Mouse (Mus musculus): ENCODE results near the gene Soat1. TPM values are rescaled to one million over a fixed set of nuclear protein-coding genes. Genes with fewer than 3 reads are reported as not detected.

Soat1 gene
- total RNA-seq, 2 experiments from 2014 or later, result 7.9 to 8.9 TPM

DNA sequence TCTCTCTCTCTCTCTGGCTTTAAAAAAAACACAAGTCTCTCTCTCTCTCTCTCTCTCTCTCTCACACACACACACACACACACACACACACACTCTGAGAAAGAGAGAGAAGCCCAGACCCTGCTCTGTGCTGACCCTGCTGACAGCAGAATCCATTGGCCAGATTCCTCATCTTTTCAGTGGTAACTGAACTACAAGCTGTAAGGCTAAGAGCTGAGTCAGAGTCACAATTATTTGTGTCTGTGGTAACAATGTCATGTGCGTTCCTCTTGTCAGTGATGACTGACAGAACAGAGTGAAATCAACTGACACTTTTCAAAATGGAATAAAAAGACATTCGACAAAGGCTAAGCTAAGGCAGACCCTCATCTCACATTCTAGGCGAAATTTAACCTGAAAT lies 5.6 kb downstream of the Soat1 start:
- intact Hi-C loops (cut with DNase I), result no loop called here
- no peak for DNase-seq

DNA sequence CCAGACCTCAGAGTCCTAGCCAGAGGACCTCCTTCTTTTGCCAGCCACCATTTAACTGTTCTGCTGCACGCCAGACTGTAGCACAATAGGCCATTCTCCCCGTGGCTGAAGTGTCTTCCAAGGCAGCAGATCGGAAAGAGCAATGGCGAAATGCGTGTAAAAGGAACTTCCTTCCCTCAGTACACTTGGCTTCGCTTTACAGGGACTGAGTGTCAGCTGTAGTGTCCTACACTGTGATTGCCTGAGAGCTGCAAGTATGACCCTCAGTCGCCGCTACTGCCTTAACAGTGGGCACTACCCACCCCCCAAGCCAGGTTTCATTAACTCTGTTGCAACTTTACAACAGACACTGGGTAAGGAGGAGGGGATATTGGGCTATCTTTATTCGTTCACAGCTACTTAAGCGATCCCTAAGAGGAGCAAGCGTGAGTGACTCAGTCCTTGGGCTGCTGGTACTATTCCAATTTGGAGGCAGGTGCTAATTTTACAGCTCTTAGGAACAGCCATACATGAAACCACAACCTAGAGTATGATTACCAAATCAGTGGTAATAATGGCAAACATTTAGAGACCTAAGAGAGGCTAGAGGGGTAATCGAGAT lies 6.4 kb downstream of the Soat1 start:
- intact Hi-C loops (cut with DNase I), result no loop called here
- DNase-seq, result no peak

DNA sequence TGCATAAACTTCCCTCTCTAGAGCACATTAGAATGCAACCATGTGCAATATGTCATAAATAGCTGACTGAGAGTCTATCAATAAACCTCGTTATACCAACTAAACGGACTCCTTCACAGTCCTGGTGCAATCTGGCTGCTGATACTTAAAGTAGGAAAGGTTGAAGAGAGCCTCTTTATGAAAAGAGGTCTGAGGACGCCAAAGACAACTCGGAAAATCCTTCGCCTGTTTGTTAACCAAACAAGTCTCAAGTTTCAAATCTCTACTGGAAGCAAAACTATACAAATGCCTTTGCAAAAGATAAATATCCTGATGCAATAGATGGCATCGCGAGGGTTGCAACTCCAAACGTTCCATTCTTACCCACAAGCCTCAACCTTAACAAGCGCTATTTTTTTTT lies 9.2 kb downstream of the Soat1 start:
- intact Hi-C loops (cut with DNase I), result no loop called here
- DNase-seq, result no peak

DNA sequence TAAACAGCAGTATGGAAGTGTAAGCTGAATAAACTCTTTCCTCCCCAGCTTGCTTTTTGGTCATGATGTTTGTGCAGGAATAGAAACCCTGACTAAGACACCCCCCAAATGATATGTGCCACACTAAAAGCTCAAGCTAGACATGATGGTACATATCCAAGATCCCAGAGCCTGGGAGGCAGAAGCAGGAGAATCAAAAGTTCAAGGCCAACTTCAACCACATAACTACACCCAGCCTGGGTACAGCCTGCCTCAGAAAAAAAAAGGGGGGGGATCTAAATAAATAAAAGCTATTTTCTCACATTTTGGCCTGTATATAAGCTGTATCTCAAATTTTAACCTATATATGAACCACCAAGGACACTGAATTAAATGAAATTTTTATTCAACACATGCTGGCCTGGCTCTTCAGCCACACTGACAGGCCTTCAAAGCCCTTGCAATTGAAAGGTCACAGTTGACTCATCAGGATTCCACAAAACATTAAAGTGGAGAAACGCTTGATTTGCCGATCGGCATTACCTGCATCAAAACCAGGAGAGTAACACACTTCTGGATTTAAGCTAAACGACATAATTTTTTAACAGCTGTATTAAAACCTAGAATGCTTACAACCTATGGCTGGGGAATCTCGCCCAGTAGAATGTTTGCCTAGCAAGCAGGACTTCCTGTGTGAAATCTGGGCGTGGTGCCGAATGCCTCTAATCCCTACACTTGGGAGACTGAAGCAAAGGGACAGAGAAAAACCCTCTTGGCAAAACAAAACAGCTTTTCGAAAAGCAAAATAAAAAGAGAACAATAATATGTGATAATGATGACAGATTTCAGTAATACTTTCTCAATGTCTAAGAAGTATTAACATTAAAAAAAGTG lies 9.9 kb downstream of the Soat1 start:
- peak; percentile 33 to 39 for DNase-seq
- intact Hi-C loops (cut with DNase I), result no loop called here

DNA sequence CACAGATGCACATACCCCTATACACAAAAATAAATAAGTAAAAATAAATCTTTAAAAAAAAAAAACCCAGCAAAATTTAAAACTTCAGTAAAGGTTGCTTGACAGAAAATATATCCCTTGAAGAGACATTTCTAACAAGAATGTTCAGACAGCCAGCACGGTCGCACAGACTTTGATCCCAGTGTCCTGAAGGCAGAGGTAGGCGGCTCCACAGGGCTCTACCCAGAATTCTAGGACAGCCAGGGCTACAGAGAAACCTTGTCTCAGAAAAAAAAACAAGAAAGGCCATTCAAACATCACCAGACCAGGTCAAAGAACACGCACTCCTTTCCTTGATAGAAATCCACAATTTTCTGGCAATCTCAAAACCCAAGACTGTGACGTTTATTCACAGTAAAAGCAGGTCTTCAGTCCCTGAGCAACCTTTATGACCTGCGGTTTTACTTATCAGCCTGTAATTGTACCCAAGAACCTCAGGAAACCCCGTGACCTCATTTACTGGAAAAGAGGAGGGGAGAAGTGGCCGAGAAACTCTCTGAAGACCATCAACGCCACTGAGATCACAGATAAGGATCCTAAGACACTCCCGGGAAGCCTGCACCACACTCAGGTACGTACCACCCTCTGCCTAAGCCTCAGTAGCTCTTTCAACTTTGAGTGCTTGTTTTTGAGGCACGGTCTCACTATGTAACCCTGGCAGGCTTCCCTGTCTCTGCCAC lies 11.7 kb downstream of the Soat1 start:
- intact Hi-C loops (cut with DNase I), result no loop called here
- DNase-seq, result no peak

DNA sequence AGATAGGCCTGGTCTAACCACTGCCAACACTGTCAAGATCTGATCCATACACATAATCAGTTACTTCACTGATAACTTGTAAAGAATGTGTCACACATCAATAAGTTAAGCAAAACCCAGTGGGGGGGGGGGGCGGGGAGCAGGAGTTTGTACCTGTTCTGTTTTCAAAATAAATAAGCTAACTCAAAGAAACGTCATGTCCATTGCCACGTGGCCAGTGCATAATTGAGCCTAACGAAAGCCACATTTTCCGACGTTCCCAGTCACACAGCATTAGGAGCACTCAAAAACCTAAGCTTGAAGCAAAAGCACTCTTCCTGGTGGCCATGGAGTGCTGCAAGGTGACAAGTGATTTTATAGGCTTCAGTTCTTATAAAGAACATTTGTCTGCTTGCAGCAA lies 13.1 kb downstream of the Soat1 start:
- no peak for DNase-seq
- intact Hi-C loops (cut with DNase I), result no loop called here

DNA sequence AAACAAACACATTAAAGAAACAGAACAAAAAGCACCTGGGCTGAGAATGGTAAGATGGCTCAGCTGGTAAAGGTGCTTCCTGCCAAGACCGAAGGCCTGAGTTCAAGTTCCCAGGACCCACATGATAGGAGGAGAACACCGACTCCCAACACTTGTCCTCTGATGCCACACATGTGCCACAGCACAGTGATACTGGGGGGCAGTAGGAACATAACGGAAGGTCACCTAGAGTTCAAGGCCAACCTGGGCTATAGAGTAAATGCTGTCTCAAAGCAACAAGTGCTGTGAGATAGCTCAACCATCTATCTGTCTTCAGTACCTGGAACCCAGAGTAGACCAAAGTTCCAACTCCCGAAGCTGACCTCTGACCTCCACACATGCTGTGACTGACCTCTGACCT lies 13.9 kb downstream of the Soat1 start:
- intact Hi-C loops (cut with DNase I), result no loop called here
- no peak for DNase-seq

DNA sequence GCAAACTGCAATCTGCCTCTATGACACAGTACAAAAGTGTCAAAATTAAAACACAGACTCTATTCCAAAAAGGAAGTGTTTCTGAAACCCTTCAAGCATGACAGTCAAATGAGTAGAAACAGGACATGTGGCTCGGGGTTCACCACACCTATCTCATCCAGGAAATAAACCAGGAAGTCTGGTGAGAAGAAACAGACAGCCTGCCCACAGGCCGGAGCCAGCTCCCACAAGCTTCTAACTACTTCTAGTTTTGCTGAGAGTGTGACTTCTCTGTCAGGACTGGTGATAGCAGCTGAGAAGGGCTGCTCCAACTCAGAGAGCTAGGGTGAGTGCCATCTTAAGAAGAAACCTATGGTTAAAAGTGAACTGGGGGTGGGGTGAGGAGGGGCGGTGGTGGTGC lies 14.4 kb downstream of the Soat1 start:
- DNase-seq, result no peak
- intact Hi-C loops (cut with DNase I), result no loop called here

DNA sequence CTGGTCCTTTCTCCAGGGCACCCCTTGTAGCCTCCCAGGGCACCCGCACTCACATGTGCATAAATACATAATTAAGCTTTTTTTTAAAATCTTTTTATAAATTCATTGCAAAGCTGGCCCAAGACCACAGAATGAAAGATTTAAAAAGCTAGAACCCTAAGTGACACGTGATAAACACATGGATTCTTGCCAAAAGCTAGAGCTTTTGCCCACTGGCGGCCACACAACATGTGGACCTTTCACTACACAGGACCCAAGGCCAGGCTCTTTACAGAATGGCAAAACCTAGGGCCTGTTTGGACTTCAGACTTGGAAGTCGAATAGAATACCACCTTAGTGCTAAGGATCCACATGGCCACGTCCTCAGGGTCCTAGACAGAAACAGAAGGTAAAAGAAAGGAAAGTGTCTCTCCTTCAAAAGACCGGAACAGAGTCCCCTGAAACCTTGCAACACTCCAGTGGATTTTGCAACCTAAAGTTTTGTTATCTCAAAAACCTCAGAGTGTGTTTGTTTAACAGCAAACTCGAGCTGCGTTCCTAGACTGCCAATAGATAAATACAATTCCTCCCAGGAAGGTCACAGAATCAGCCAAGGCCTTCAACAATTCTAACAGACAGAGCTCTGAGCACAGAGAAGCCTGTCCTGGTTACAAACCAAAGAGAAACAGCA lies 15.6 kb downstream of the Soat1 start:
- no peak for DNase-seq
- intact Hi-C loops (cut with DNase I), result no loop called here

DNA sequence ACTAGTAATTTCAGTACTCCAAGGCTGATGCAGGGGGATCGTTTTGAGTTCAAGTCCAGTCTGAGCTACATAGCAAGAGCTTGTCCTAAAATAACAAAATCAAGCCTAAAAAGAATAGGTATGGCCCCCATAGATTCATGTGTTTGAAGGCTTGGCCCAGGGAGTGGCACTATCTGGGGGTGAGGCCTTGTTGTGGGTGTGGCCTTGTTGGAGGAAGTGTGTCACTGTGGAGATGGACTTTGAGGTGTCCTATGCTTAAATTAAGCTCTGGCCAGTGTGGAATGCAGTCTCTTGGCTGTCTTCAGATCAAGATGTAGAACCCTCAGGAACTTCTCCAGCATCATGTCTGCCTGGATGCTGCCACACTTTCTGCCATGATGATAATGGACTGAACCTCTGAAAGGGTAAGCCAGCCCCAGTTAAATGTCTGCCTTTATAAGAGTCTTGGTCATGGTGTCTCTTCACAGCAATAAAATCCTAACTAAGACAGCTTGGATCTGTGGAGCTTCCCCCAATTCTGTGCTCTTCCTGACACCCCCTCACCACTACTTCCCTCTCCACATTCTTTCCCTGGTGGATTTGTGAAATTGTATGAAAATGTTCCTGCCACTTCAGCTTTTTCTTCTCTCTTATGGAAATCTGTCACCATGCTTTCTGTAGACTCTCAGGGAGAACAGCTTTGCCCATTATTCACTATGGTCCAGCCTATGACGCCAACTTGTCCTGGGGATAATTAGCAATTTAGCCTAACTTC lies 18.9 kb downstream of the Soat1 start:
- intact Hi-C loops (cut with DNase I), result no loop called here
- DNase-seq, result no peak

DNA sequence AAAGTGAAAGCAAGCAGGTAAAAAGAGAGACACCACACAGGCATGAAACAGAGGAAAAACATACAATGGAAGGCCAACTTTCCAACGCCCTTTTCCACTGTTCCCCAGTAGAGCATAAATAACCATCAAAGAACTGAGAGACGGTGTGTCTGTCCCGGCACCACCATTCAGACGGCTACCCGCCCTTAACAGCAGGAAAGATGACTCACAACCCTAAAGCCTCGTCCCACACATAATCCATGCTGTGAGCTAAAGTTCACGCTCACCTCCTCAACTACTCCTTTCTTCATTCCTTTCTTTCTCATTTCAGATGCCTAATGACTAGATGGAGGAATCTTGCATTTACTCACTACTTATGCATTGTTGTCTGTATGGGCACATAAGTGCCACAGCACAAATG lies 19.7 kb downstream of the Soat1 start:
- intact Hi-C loops (cut with DNase I), result no loop called here
- DNase-seq, result no peak

DNA sequence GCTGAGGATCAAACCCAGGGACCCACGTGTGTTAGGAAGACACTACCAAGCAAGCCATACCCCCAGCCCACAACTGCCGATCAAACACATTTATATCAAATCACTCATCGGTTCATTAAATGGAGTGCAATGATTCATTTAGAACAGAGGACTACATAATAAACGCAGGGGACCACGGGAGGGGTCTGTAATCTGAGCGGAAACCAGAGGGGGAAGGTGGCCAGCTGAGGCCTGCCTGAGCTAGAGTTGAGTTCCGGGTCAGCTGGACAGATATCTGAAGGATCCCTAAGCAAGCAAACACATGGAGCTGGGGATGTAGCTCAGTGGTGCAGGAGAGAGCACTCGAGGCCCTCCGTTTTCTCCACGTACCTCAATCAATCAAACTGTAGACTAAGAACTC lies 20.3 kb downstream of the Soat1 start:
- no peak for DNase-seq
- intact Hi-C loops (cut with DNase I), result no loop called here

DNA sequence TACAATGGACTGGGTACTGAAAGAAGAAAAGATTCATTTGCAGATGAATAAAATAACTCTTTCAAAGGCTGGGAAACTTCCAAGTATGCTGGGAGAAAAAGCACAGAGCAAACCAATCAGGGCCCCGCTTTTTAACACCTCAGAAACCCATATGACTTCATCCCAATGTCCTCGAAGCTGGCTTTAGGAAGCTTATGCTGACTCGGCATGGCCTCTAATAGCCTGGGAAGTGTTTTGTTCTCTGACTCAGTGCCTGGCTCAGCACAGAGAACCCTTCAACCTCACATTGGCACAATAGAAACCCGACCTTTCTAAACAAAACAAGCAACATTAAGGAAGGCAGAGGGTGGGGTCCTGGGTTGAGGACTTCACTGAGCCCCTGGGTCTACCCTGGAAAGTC lies 23.7 kb downstream of the Soat1 start:
- no peak for DNase-seq
- intact Hi-C loops (cut with DNase I), result no loop called here

DNA sequence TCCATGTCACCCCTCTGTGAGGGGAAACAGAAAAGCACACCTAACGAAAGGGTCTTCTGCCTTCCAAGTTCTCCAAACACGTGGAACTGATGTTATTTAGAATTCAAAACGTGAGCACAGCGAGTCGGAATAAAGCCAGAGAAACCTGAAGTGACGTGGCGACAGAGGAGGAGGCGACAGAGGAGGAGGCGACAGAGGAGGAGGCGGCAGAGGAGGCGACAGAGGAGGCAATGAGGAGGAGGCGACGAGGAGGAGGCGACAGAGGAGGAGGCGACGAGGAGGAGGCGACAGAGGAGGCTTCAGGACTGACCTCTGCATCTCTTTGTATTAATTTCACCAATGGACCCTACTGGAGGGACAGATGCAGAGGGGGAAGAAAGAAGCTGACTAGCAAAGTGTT lies 24.4 kb downstream of the Soat1 start:
- DNase-seq, result no peak
- intact Hi-C loops (cut with DNase I), result no loop called here

DNA sequence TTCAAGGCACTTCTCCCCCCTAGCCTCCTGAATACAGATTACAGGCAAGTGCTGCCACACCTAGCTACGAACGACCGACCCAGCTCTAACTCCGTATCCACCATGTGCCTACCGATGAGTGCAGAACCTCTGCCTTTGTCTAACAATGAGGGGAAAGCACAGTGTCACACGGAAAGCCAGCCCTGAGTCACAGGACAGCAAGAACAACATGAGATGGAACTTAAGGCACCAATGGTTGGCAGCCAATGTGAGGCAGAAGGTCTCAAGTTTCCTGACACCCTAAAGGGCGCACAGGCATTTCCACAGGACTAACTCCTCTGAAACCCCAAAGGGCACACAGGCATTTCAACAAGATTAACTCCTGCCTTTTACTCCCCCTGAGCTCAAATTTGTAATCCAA lies 25.0 kb downstream of the Soat1 start:
- intact Hi-C loops (cut with DNase I), result no loop called here
- DNase-seq, result no peak

DNA sequence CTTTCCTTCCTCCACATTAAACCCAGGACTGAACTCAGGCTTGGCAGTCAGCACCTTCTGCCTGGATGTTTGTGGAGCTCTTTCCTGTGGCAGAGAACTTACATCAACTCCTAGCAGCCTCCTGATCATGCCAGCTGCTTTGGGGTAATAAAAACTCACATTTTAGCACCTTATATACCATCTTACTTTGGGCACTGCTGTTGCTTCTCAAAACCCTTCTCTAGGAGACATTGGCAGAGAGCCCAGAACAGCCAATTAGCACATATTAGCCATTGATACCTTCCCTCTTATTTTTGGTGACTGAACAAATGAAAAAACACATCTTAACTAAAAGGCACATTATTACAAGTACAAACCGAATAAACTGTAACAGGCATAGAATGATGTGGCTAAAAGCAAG lies 29.1 kb downstream of the Soat1 start:
- no peak for DNase-seq
- intact Hi-C loops (cut with DNase I), result no loop called here

DNA sequence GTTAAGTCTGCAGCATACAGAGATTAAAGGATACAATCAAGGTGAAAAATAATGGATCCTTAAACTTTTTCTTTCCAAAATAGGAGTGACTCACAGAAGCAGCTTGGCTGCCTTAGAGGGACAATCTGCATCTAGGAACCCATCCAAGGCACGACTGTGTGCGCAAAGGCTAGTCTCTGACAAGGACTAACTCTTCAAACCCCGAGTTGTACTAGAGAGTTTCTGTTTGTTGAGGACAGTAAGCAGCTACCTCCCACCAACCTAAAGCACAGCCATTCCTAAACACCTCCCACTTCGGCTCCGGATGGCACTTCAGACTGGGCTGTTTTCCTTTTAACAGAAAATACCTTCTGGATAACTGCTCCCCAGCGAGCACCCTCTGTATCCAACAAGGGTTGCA lies 31.4 kb downstream of the Soat1 start:
- intact Hi-C loops (cut with DNase I), result no loop called here
- no peak for DNase-seq

DNA sequence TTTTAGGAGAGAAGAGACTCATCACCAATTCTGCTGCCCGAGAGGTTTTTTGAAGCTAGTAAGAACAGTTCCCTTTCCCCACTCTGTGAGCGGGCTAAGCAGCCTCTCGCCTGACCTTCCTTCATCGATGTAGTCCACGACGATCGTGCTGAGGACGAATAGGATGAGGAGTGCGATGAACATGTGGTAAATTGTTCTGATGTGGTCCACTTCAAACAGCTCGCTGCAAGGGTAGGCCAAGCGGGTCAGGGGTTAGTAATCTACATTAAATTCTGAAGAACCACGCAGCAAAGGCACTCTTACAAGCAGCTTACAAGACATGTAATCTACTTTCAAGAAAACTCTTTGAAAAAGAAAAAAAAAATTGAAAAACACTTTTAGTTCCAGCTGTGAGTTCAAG lies 31.9 kb downstream of the Soat1 start:
- intact Hi-C loops (cut with DNase I), result no loop called here
- DNase-seq, result no peak

DNA sequence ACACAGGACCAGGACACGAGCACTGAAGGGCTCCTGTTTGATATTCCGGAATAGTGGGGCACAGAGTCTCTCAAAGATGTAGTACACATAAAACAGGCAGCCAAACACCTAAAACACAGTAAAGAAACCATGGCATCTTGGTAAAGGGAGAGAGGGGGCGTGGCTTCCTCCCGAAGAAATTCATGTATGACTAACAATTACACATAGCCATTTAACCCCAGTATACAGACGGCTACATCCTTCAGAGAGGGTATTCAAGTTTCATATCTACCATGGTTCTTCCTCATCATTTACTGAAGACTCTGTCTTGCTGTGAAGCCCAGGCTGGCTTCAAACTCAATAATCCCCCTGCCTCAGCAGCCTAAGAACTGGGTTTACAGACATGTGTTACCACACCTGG lies 36.4 kb downstream of the Soat1 start:
- intact Hi-C loops (cut with DNase I), result no loop called here
- DNase-seq, result no peak

DNA sequence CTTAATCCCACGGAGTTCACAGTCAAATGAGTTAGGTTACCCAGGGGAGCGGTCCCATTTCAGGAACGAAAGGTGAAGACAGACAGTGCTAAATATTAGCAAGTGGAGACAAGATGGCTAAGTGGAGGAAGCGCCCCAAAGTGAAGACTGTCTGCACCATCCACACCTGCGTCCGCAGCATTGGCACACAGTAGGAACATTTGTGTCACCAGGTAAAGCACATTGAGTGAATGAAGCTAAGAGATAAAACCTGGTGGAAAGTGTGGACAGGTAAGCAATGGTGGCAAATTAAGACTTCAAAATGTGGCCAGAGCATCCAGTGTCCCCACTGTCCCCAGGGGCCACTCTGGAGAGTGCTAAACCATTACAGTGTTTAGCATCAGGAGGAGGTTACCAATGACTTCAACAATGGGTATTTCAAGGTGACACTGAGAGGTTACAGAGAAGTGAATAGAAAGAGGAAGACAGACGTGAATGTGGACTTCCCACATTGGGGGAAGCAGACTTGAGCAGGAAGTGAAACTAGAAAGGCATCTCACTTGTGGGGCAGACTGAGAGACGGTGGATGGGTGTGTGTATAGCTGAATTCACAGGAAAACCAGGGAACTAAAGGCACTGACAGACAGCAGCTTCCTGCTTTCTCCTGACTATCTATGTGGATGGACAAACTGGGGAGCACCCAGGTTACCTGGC lies 37.0 kb downstream of the Soat1 start:
- no peak for DNase-seq
- intact Hi-C loops (cut with DNase I), result no loop called here
